Mouse (Mus musculus) regulatory T cell (primary cell): ENCODE data around the gene Gm9040.
"Not testable (repeated sequence)": the region's sequence is repeated elsewhere in the genome, so short reads cannot be mapped to it uniquely, and the experiment has no call there.

ENCODE experiments used
- in situ Hi-C: fragments of 300-600 bp; cut with MboI, MseI; formaldehyde crosslinking; loops from one replicate; pipeline ENCODE4 v1.15.1; 2025; ENCODE audit warnings: high pct_unique_total_duplicates

Gm9040 gene

GRCm38 (mm10) chr10:118326869-118327268 is at the start of gene Gm9040:
Gene Gm9040 (minus strand): TSS chr10:118326969.
- in situ Hi-C loops: not testable (repeated sequence)

- in situ Hi-C loops: loop anchor here (5.0 kb wide), 1 partner anchor 123 kb away; no protein-coding TSS in a partner anchor
Measured at GRCm38 (mm10) chr10:118370443-118370842, 43.7 kb upstream of the Gm9040 start.

- in situ Hi-C loops: loop anchor here (5.0 kb wide), 1 partner anchor 217 kb away; no protein-coding TSS in a partner anchor
Measured at GRCm38 (mm10) chr10:118369518-118369917, 42.7 kb upstream of the Gm9040 start.

DNA sequence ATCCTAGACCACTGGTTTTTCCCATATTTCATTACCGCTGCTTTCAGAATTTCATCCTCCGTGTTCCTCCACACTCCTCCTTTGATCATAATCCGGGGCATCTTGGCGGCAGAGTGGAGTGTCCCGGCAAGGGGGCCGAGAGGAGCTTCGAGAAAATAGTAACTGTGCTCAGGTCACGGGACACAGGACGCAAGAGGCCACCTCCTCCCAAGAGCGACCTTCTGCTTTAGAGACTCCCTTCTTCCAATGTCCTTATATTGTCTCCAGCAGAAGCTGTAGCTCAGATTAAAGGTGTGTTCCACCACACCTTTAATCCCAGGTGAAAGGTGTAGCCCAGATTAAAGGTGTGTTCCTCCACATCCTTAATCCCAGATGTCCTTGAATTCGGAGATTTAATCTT is 27.2 kb upstream of the Gm9040 start, which contains the start of gene Gm9049:
Gene Gm9049 (minus strand): TSS at position 101 of the 400 bp plus-strand sequence.
- in situ Hi-C loops: loop anchor here (10.0 kb wide), 1 partner anchor 1729 kb away; no protein-coding TSS in a partner anchor

- in situ Hi-C loops: not testable (repeated sequence)
Measured at GRCm38 (mm10) chr10:118348579-118348978, 21.8 kb upstream of the Gm9040 start, which contains the start of gene Gm9048. Gene Gm9048 (minus strand): TSS chr10:118348679.

DNA sequence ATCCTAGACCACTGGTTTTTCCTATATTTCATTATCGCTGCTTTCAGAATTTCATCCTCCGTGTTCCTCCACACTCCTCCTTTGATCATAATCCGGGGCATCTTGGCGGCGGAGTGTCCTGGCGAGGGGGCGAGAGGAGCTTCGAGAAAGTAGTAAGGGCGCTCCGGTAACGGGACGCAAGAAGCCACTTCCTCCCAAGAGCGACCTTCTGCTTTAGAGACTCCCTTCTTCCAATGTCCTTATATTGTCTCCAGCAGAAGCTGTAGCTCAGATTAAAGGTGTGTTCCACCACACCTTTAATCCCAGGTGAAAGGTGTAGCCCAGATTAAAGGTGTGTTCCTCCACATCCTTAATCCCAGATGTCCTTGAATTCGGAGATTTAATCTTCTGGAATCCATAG is 16.4 kb upstream of the Gm9040 start, which contains the start of gene Gm9046:
Gene Gm9046 (minus strand): TSS at position 101 of the 400 bp plus-strand sequence.
- in situ Hi-C loops: not testable (repeated sequence)

GRCm38 (mm10) chr10:118337731-118338130 is 11.0 kb upstream of the Gm9040 start, which contains the start of gene Gm9045:
Gene Gm9045 (minus strand): TSS chr10:118337831.
- in situ Hi-C loops: not testable (repeated sequence)

DNA sequence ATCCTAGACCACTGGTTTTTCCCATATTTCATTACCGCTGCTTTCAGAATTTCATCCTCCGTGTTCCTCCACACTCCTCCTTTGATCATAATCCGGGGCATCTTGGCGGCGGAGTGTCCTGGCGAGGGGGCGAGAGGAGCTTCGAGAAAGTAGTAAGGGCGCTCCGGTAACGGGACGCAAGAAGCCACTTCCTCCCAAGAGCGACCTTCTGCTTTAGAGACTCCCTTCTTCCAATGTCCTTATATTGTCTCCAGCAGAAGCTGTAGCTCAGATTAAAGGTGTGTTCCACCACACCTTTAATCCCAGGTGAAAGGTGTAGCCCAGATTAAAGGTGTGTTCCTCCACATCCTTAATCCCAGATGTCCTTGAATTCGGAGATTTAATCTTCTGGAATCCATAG is 5.5 kb upstream of the Gm9040 start, which contains the start of gene Gm9044:
Gene Gm9044 (minus strand): TSS at position 101 of the 400 bp plus-strand sequence.
- in situ Hi-C loops: not testable (repeated sequence)

DNA sequence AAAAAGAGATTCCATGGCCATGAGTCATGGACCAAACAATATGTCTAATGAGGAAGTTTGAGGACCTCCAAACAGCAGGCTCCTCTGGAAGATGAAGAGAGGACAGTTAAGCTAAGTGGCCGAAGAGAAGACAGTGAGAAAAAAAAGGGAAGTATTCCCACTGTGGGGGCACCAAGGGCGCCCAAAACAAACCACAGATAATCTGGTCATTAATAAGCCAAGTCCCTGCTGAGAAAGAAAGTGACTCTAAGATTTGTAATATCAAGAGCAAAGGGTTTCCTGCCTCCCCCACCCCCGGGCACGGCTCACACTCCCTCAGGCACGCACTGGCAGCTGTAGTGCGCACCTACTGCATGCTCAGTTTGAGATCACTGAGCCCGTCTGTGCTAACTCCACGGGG is 7.7 kb downstream of the Gm9040 start:
- in situ Hi-C loops: loop anchor here (10.0 kb wide), 1 partner anchor 74 kb away; the partner anchor contains the start of gene Gm32717

DNA sequence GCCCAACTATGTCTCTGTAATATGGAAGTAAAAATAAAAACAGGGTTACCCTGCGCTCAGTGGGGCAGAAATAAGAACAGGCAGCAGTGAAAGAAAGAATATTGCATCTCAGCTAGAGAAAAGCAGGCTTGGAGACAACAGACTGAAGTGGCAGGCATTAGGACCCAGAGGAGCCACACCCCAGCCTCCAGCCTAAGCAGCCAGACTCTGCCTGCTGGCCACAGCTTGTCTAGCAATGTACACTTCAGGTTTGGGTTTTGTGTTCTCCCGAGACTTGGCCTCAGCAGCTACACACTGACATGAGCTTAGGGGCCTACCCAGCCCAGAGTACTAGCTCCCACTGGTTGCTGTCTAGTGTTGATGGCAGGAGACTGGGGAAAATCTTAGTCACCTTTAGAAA is 24.6 kb downstream of the Gm9040 start:
- in situ Hi-C loops: not testable (repeated sequence)

- in situ Hi-C loops: loop anchor here (5.0 kb wide), 1 partner anchor 88 kb away; no protein-coding TSS in a partner anchor
Measured at GRCm38 (mm10) chr10:118294938-118295337, 31.8 kb downstream of the Gm9040 start, which contains the start of gene Iltifb. Gene Iltifb (minus strand): TSS chr10:118295038.

GRCm38 (mm10) chr10:118283016-118283415 is 43.8 kb downstream of the Gm9040 start:
- in situ Hi-C loops: not testable (repeated sequence)

DNA sequence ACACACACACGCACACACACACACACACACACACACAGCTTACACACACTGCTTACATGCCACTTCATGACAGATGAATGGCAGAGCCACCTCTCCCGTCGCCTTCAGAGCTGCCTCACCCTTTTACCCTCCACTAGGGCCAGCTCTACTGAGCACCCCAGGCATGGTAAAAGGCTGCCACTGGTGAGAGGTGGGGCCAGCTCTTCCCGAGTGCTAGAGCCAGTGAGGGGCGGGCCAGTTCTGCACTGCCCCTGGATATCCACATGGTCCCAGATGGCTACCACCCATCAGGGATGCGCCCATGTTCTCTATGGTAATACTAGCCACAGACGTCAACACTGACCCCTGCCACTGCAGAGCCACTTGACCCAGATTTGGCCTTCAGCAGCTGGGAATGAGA is 44.2 kb downstream of the Gm9040 start:
- in situ Hi-C loops: not testable (repeated sequence)

- in situ Hi-C loops: not testable (repeated sequence)
Measured at GRCm38 (mm10) chr10:118278069-118278468, 48.7 kb downstream of the Gm9040 start.
